Mouse (Mus musculus) retina, embryonic 14.5 days (tissue): ENCODE measurements around the gene Dpep2nb.
"Not testable (repeated sequence)": the region's sequence is repeated elsewhere in the genome, so short reads cannot be mapped to it uniquely, and the experiment has no call there.

Experiments
- DNase-seq: peaks from one replicate; pipeline ENCODE4 v3.0.0-alpha.2; 2015; ENCODE audit warnings: low spot score

Dpep2nb gene

DNA sequence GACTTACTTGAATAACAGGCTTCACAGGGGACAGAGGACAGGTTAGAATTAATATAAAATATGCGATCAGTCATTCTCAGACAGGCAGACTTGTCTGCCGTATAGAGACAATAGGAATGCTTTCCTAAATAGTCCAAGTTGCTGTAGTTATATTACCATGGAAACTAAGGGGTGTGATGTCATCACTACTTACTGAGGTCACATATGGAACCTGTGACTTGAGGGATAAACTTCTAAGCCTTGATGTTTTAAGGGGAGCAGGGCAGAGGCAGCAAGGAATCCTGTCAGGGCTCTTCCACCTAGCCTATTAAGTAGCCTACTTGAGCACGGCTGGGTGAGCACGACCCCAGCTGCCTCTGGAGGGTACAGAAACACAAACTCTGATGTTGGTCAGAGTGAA is at the start of gene Dpep2nb:
TSS of gene Dpep2nb (minus strand) at position 101 of the 400 bp plus-strand sequence.
- DNase-seq: no peak

DNA sequence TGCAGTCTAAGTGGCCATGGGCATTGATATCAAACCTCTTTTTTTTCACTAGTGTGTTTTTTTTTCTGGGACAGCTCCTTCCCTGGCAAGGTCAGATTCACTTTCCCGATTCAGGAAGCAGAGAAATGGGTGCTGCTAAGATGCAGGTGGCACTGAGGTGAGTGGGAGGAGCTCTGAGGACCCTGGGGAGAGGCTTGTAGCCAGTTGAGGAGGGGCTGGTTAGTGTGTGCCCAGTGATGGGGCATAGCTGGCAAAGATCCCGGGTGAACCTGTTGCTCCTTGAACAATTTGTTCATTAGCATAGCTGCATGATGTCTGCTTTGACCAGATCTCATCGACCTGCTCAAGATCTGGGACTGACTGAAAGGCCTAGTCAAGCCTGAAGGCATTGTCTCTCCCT is 49.3 kb upstream of the Dpep2nb start:
- no peak for DNase-seq

DNA sequence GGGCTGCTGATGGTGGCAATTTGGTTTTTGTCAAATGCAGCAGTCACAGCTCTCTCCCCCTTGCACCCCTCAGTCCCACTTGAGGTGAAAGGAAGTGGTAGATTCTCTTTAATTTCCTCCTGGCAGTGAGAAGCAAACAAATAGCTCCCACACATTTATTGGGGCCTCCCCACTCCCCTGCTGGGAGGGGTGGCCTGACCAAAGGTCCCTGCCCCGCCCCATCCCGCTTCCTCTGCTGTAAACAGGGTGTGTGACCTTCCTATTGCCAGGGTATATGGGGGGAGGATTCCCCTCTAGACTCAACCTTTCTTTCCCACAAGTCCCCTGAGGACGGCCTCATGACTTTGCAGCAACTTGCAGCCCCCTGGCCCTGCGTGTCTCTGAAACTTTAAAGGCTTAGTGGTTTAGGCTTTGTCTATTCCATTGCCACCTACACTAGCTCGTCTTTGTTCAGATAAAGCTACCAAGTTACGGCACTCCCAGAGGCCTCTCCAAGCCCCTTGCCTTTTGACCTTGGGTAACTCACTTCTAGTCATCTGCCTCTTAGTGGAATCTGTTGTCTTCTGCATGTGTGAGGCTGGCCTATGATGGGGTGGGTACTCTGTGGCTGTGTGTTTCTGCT is 48.5 kb upstream of the Dpep2nb start:
- no peak for DNase-seq

DNA sequence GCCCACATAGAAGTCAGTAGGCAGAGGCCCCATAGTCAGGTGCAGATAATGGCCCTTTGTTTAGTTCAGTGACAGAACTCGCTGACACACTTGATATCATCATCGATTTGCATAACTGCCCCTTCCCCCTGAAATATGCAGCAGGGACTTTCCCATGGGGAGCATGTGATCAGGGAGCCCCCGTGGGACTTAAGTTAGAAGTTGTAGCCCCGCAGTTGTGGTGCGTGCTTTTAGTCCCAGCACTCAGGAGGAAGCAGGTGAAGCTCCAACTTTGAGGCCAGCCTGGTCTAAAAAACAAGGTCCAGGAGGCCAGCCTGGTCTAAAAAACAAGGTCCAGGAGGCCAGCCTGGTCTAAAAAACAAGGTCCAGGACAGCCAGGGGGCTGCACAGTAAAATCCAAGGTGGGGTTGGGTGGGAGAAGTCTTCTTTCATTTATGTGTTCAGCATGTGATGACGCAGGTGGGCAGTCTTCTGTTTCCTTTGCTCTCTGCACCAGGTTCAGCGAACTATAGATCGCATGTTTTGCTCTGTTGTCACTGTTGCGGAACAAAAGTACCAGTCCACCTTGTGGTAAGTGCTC is 46.8 kb upstream of the Dpep2nb start:
- DNase-seq: no peak

DNA sequence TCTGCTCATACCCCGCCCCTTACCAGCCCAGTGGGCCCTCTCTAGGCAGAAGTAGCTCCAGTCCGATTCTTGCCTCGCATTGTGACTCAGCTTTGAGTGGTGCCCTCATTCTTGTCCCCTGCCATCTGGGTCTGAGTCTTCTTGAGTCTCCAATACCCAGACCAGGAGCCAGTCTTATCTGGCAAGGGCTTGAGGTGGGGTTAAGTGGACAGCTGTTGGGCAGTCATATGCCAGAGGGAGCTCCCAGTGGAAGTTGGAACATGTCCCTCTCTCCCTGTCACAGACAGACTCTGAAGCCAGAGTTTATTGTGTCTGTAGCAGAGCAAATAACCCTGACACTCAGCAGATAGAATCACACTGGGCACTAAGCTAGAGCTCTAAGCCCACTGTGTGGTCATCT is 45.3 kb upstream of the Dpep2nb start:
- no peak for DNase-seq

DNA sequence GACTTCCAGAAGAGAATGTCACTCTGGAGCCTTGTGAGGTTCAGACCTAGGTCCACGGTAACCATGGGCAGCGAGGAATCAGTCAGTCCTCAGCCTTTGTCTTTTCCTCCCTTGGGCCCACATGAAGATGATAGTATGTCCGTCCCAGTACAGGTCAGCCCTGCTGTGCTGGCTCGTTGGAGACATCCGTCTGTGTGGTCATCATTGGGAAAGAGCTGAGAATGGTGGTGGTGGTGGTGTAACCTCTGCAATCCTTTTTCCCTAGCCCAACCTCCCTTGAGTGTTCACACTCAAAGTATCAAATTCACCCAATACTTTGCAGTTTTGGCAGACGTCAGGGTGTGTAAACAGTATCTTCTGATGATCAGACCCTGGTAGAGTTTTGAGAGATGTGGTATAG is 44.1 kb upstream of the Dpep2nb start:
- no peak for DNase-seq

DNA sequence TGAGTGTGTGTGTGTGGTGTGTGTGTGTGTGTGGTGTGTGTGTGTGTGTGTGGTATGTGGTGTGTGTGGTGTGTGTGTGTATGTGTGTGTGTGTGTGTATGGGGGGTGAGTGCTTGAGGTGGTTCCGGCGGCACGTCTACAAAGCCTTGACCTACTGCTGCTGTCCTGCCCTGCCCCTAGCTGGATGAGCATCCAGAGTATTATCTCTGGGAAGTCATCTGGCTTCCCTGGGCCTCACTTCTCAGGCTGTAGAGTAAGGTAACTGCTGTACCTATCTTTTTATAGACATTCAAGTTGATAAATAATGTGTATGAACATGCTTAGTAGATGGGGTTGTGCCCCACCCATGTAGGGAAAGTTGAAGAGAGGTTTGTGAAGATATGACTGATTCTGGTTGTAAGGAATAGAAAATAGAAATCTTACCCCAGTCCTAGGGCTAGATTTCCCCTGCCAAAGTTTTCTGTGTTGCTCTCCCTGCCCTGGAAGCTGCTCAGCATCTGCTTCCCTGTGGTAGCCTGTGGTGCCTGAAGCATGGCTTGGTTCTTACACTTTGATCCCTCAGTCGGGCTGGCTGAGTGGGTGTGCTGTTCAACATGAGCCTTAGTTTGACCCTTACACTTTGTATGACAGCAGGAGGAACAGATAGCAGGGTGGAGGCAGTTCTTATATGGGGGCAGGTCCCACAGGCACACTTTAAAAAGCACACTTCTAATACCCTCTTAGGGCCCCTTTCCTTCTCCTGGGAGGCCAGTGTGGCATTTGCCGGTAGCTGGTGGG is 42.3 kb upstream of the Dpep2nb start:
- no peak for DNase-seq

DNA sequence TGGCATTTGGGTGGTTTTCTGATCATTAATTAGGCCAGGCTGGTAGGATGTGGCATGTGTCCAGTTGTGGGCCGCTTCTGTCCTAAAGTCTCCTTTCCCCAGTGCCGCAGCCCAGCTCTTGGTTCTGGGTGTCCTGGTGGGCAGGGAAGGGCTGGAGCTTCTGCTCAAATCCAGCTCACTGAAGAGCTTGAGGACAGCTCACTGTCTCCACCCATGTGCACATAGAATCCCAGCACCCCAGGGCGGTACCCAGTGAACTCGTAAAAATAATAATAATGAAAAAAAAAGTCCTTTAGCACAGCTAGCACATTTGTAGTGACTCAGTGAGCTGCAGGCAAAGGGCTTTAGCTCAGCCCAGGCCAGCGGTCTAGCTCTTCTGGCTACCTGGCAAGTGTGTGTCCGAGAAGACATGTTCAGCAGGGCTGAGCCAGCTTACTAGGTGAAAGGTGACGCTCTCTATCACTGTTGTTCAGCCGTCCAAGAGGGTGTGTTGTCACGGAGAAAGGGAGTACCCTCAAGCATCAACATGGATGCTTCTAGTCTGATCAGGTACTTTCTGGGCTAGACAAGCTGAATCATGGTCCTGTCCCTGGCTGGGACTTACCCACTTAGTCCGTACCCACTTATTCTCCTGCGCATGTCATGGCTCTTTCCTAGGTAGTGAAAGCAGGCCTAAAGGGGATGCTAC is 41.2 kb upstream of the Dpep2nb start:
- DNase-seq: no peak

DNA sequence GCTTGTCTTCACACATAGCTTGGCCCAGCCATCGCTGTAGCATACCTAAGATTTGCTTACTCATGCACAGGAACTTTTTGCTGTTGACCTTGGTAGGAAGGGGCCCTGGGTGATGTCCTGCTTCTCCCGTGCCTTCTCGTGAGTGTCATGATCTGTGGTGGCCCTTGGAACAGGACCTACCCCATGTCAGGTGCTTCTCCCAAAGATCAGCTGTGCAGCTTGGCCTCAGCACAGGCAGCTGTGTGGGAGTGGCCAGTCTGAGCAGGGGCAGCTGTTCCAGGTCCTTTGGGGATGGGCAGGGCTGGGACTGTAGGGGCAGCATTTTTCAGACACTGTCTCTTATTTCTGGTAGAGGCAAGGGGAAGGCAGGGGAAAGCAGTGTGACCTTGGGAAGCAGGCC is 38.4 kb upstream of the Dpep2nb start:
- peak; percentile 41 for DNase-seq

DNA sequence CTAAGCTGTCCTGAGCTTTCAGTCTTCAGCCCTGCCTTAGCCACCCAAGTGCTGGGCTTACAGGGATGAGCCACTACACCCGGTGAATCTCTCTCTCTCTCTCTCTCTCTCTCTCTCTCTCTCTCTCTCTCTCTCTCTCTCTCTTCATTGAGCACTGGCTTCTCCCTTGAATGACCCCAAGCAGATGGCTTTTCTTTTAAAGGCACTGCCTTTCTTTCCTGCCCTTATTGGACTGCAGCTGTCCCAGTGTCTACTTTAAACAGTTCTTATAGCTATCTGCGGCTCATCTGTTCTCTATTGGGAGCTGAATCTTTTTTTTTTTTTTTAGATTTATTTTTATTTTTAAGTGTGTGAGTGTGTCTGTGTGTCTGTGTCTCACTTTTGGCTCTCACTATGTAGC is 37.3 kb upstream of the Dpep2nb start:
- DNase-seq: no peak

DNA sequence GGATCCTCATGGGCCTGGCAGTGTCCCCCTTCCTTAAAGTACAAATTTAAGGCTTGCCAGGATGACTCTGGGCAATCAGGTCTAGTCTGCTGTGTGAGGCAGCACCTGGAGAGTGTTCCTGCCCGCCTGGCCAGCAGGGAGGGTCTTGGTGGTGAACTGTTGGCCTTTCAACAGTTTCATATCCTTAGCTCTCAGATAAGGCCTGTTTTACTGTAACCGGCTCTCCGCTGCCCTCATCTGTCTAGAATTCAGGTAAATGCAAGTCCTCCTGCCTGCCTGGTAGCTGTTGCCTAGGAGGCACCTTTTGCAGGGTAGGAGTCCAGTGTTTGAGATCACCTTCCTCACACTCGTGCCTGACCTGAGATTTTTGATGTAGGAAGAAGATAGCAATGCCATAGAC is 34.4 kb upstream of the Dpep2nb start:
- no peak for DNase-seq

DNA sequence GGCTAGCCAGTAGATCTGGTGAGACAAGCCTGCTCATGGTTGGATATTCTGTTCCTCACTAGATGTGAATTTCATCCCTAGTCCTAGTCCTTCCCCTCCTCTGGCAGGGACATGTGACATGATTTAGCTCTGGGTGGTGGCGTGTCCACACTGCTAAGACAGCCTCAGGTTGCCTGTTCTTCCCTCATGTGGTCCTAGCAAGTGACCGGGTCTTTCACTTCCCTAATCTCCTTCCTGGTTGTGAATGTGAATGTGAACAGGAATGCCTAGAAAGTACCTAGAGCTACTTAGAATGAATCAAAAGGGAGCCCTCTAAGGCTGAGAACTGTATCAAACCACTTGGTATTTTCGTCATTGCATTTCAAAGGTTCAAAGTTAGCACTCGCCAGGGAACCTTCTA is 33.8 kb upstream of the Dpep2nb start:
- DNase-seq: no peak

DNA sequence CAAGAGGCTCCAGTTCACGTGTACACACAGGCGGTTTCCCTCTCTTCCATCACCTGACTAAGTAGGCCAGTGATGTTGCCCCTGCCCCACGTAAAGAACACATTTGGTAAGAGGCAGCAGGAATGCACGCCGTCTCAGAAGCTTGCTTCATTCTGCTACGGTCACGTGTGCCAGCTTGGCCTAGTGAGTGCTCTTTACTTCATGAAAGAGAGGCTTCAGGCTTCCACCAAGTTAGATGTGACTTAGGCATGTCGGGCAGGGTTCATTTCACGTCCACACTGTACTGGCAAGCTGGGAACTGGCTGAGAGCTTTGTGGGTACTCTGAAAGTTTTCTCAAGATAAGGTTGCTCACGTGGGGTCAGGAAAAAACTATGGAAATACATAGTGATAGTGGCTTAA is 32.9 kb upstream of the Dpep2nb start:
- no peak for DNase-seq

DNA sequence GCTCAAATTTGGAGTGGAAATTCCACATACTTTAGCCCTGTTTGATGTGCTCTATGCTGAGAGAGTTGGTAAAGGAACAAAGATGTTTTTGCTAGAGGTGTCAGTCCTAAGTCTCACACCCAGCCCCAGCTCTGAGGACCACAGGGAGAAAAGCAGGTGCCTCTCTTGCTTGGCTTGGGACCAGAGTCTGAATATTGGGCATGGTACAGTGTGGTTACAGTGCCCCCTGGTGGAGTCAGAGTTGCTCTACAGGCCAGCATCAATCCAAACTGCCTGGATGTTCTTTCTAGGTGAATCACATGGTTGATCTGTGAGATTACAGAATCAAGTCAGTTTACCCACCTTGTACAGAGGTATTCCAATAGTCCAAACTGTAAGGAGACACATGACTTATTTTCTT is 16.7 kb upstream of the Dpep2nb start:
- DNase-seq: peak; percentile 88

DNA sequence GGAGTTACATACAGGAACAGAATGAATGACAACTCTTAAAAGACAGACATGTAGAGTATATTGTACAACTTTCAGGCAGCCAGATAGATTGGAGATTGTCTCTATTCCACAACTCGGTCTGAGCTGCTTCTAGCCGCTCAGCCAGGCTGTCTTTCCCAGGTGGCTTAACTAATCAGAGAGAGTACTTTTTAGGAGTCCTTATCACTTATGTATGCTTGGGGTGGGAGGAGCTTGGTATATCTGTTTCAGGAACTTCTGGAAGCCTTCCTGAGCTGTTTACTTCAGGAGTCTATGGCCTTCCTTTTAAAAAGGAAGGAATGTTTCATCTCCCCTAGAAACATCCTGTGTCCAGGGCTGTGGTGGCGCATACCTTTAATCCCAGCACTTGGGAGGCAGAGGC is 12.3 kb upstream of the Dpep2nb start:
- DNase-seq: no peak

DNA sequence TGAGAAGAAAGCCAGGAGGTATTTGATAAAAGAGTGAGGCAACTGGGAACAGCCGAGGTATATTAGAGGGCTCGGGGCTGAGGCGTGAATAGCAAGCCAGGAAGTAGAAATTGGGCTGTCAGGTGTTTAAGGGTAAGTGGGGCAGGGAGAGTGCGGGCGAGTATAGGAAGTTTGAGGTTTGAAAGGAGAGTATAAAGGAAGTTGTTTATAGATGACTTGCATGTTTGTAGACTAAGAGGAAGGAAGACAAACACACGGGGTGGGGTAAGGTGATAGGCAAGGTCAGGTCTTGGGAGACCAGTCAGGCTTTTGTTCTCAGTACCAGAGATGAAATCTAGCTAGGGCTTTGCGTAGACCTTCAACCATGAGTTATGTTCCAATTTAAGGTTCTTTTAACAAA is 11.4 kb upstream of the Dpep2nb start:
- no peak for DNase-seq

DNA sequence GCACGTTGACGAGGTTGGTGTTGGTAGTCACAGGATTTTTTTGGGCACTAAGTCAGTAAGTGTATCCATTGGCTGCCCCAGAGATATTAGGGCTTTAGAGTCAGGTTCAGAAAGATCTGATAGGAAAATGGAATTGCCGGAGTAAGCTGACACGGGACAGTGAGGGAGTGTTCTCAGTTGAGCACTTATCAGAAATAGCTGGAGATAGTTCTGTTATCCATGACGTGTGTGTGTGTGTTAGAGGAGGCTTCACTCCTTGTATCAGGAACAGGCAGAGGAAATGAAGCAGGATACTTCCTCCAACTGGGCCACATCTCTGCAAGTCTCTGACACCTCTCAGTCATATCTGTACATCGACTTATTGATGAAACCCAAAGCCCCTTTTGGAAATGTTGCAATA is 10.5 kb upstream of the Dpep2nb start:
- no peak for DNase-seq

DNA sequence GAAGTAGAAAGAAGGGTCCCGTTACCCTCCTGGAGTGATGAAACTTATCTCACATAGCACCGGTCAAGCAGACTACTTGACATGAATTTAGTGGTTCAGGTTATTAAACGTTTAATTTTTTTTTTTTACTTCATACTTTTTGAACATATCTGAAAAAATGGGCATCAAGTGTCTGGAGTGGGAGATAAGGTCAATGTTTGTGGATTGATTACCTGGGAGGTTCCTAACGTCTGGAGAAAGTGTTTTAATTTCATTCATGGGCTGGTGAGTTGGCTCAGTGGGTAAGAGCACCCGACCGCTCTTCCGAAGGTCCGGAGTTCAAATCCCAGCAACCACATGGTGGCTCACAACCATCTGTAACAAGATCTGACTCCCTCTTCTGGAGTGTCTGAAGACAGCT is 6.4 kb upstream of the Dpep2nb start:
- not testable (repeated sequence) for DNase-seq

DNA sequence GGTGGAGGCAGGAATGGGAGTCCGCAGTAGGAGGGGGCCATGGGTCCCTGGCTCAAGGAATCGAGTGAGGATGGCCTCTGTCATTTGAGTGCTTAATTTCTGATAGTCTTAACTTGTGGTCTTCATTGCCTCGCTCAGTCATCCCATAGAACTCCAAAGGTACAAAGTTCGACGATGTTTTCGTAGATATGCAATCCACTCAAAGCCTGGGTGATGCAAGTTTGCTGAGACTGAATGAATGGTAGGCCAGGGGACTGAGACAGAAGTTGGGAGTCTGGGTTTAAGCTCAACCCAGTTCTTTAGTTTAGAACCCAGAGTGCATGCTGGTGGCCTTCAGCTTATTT is 5.8 kb upstream of the Dpep2nb start, which contains the start of gene Ddx28:
TSS of gene Ddx28 (minus strand) at position 240 of the 344 bp plus-strand sequence.
- DNase-seq: no peak

DNA sequence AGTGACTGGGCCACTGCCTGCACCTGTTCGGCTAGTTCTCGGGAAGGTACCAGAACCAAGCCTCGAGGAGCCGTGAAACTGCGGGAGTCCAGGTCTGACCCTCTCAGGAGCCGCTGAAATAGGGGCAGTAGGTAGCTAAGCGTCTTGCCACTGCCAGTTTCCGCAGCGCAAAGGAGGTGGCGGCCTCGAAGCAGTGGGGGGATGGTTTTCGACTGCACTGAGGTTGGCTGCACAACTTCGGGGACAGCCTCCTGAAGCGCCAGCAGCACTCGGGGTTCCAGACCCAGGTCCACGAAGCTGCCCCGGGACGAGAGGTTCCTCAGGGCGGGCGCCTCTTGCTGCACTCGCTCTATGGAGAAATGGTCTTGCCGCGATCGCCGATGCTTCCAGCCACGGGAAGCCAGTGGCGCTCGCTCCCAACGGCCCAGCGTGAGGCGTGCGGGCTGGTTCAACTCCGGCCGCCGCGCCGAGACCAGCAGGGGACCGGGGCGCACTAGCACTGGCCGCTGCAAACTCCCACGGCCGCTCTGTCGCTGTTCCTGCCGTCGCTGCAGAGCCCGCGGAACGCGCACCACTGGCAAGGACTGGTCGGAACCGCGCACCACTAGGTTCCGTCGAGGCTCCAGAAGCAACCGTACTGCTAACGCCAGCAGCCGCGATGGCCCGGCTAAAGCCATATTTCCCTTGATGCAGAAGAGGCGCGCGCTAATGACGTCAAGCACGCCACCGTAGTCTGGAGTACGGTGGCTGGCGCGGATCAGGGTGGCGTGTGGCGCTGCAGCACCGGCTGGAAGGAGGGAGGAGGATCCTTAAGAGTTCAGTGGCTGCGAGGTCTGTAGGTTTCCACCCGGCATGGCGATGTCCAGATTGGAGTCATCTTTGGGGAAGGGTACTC is 5.2 kb upstream of the Dpep2nb start:
- DNase-seq: peak; percentile 94

DNA sequence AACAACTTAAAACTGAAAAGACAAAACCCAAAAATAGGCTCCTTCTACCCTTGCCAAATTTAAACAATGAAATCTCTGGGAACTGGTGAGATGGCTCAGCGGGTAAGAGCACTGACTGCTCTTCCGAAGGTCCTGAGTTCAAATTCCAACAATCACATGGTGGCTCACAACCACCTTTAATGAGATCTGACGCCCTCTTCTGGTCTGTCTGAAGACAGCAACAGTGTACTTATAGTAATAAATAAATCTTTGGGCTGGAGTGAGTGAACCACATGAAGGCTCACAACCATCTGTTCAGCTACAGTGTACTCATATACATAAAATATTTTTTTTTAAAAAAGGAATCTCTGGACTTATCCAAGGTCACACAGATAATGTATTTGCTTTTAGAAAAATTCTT is 2.1 kb upstream of the Dpep2nb start:
- DNase-seq: not testable (repeated sequence)

DNA sequence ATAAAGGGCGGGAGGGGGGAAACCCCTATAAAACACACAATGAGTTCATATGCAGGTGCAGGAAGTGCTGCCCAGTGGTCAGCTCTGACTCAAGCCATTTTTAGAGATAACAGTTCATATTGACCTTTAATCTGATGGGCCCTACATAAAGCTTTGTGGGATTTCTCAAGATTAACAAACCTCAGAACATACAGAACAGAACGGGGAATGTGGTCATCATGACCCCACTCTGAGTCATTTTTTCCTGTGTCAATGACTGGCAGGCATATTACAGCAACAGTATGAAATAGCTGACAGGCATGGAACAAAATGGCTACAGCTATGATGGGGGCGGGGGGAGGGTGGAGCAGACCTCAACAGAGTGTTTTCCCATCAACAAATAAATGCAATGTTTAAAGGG is 1.4 kb upstream of the Dpep2nb start:
- DNase-seq: no peak
